Mouse (Mus musculus) cerebellum, adult 2 months (tissue): Measurements from ENCODE around the gene Olfr1392. TPM values are rescaled to one million over a fixed set of nuclear protein-coding genes. Genes with fewer than 3 reads are reported as not detected.

Experiments
- DNase-seq, 2 experiments: peaks; one replicate each; pipeline ENCODE4 v3.0.0; 2021
- H3K27ac ChIP-seq: fragments of 200-500 bp; 2 replicates; pipeline ENCODE4 v1.5.1; 2012; ENCODE audit warnings: low read length, control low read depth, inconsistent platforms; ENCODE audit not compliant: insufficient read depth
- H3K27me3 ChIP-seq: fragments of 200-500 bp; 2 replicates; pipeline ENCODE4 v1.6.1; 2012; ENCODE audit warnings: inconsistent platforms, mild to moderate bottlenecking, low read length, moderate library complexity; ENCODE audit not compliant: control insufficient read depth, insufficient read depth
- H3K4me1 ChIP-seq: fragments of 200-500 bp; 2 replicates; pipeline ENCODE4 v1.6.1; 2011; ENCODE audit warnings: low read length; ENCODE audit not compliant: control insufficient read depth, insufficient read depth
- H3K4me3 ChIP-seq: fragments of 200-500 bp; replicated peaks from 2 replicates; pipeline ENCODE3; 2011; ENCODE audit warnings: mild to moderate bottlenecking, low read depth, low read length, control low read depth; ENCODE audit not compliant: insufficient read depth
- CTCF ChIP-seq: fragments of 200-500 bp; IDR thresholded peaks from 2 replicates; pipeline ENCODE4 v1.5.1; 2011; ENCODE audit warnings: low read depth, mild to moderate bottlenecking, control low read depth, low read length, moderate library complexity, borderline replicate concordance; ENCODE audit not compliant: insufficient read depth
- POLR2A ChIP-seq: fragments of 200-500 bp; IDR thresholded peaks from 2 replicates; pipeline ENCODE4 v1.6.1; 2011; ENCODE audit warnings: low read length, control low read depth, borderline replicate concordance; ENCODE audit not compliant: insufficient read depth
- WGBS: fragments of 180-500 bp; shearing (Covaris S2); methylation state at CpG from one replicate; pipeline ENCODE4 v1.1.7; 2018; 5-methylcytosine and 5-hydroxymethylcytosine counted together
- polyA plus RNA-seq: library from polyadenylated mRNA; depleted of rRNA; stranded (reverse); fragments of >200 nt; gene quantifications from 2 replicates; pipeline ENCODE4 v1.2.3, GENCODE M21; 2012

The Olfr1392 gene
- polyA plus RNA-seq, 1 experiment: 0.15 TPM

- Histone ChIP-seq H3K27me3 (no peaks in the 10 kb centered on the region), H3K27ac (no peak overlapping the region), H3K4me1 (0 out of 2 replicates have a peak, but pooled peaks cover 3% of the 10 kb centered on the region), H3K4me3 (no peak overlapping the region)
- 36% methylated on average over 10 of the region's 10 CpGs for WGBS
- DNase-seq: no peak
- TF ChIP-seq POLR2A (no peak), CTCF (no peak)
Observed at GRCm38 (mm10) chr11:49267316-49267715, 17.8 kb upstream of the Olfr1392 start.

GRCm38 (mm10) chr11:49267970-49268579, 17.0 kb upstream of the Olfr1392 start:
- Histone ChIP-seq H3K4me3 (no peak overlapping the region), H3K27me3 (no peaks in the 10 kb centered on the region), H3K27ac (no peak overlapping the region), H3K4me1 (no peaks in the 10 kb centered on the region)
- no peak for DNase-seq
- WGBS: 45% methylated on average over 15 of the region's 15 CpGs
- TF ChIP-seq CTCF (no peak), POLR2A (no peak)

GRCm38 (mm10) chr11:49269761-49270160, 15.3 kb upstream of the Olfr1392 start:
- no peaks in the 10 kb centered on the region for H3K27me3 ChIP-seq
- H3K27ac ChIP-seq: no peak overlapping the region
- TF ChIP-seq CTCF: no peak
- TF ChIP-seq POLR2A: no peak
- H3K4me3 ChIP-seq: no peak overlapping the region
- DNase-seq: no peak
- WGBS: 95% methylated on average over 9 of the region's 9 CpGs
- H3K4me1 ChIP-seq: no peaks in the 10 kb centered on the region

- H3K4me3 ChIP-seq: no peak overlapping the region
- H3K27ac ChIP-seq: no peak overlapping the region
- DNase-seq: no peak
- H3K27me3 ChIP-seq: no peaks in the 10 kb centered on the region
- WGBS: 92% methylated on average over 4 of the region's 4 CpGs
- H3K4me1 ChIP-seq: no peaks in the 10 kb centered on the region
- no peak for TF ChIP-seq CTCF
- no peak for TF ChIP-seq POLR2A
Observed at GRCm38 (mm10) chr11:49270368-49270767, 14.7 kb upstream of the Olfr1392 start.

- WGBS: 27% methylated on average over 7 of the region's 7 CpGs
- no peak overlapping the region for H3K4me3 ChIP-seq
- H3K27ac ChIP-seq: no peak overlapping the region
- TF ChIP-seq CTCF (0 out of 2 replicates have a peak, but pooled peaks have one; percentile 12), POLR2A (no peak)
- no peaks in the 10 kb centered on the region for H3K27me3 ChIP-seq
- DNase-seq: peak; percentile 32 to 34
- no peaks in the 10 kb centered on the region for H3K4me1 ChIP-seq
Observed at GRCm38 (mm10) chr11:49271334-49271733, 13.7 kb upstream of the Olfr1392 start.

- WGBS: 26% methylated on average over 11 of the region's 11 CpGs
- no peak for DNase-seq
- Histone ChIP-seq H3K27me3 (no peaks in the 10 kb centered on the region), H3K4me1 (no peaks in the 10 kb centered on the region), H3K4me3 (no peak overlapping the region), H3K27ac (no peak overlapping the region)
- TF ChIP-seq POLR2A (no peak), CTCF (no peak)
Observed at GRCm38 (mm10) chr11:49273834-49274519, 11.1 kb upstream of the Olfr1392 start.

- Histone ChIP-seq H3K4me3 (no peak within 1 kb of the TSS), H3K27ac (no peak within 1 kb of the TSS), H3K27me3 (no peaks in the 10 kb centered on the region), H3K4me1 (no peaks in the 10 kb centered on the region)
- 83% methylated on average over 3 of the region's 3 CpGs for WGBS
- TF ChIP-seq POLR2A (no peak), CTCF (no peak)
- DNase-seq: no peak
Observed at GRCm38 (mm10) chr11:49278222-49278621, 6.9 kb upstream of the Olfr1392 start, which contains the start of gene Olfr1393. TSS of gene Olfr1393 (plus strand) at chr11:49278304.

GRCm38 (mm10) chr11:49287251-49287650, 2.2 kb downstream of the Olfr1392 start:
- DNase-seq: no peak
- Histone ChIP-seq H3K27ac (no peak overlapping the region), H3K4me1 (no peaks in the 10 kb centered on the region), H3K4me3 (no peak overlapping the region), H3K27me3 (no peaks in the 10 kb centered on the region)
- 74% methylated on average over 2 of the region's 2 CpGs for WGBS
- TF ChIP-seq CTCF: no peak
- no peak for TF ChIP-seq POLR2A
